Mouse (Mus musculus) midbrain, embryonic 15.5 days (tissue): ENCODE data around the gene Slc22a3. TPM values are rescaled to one million over a fixed set of nuclear protein-coding genes. Genes with fewer than 3 reads are reported as not detected.

ENCODE experiments used
- ATAC-seq: fragments of 200-750 bp; cut with Nextera tagmentation; replicated peaks from 2 replicates; pipeline ENCODE4 v1.8.0; 2017; ENCODE audit warnings: moderate TSS enrichment
- H3K27ac ChIP-seq: fragments of 300-500 bp; sonication (generic); 2 replicates; pipeline ENCODE4 v1.5.1; 2015; ENCODE audit warnings: mild to moderate bottlenecking, inconsistent platforms
- H3K27me3 ChIP-seq: fragments of 300-500 bp; sonication (generic); replicated peaks from 2 replicates; pipeline ENCODE4 v1.6.1; 2015; ENCODE audit warnings: inconsistent platforms
- H3K36me3 ChIP-seq: fragments of 300-500 bp; sonication (generic); replicated peaks from 2 replicates; pipeline ENCODE4 v1.6.1; 2015; ENCODE audit warnings: inconsistent platforms
- H3K4me1 ChIP-seq: fragments of 300-500 bp; sonication (generic); 2 replicates; pipeline ENCODE4 v1.6.1; 2015; ENCODE audit warnings: inconsistent platforms
- H3K4me2 ChIP-seq: fragments of 300-500 bp; sonication (generic); 2 replicates; pipeline ENCODE4 v1.6.1; 2015; ENCODE audit warnings: inconsistent platforms, mild to moderate bottlenecking, moderate library complexity
- H3K4me3 ChIP-seq: fragments of 300-500 bp; sonication (generic); 2 replicates; pipeline ENCODE4 v1.5.1; 2015; ENCODE audit warnings: mild to moderate bottlenecking, inconsistent platforms
- H3K9ac ChIP-seq: fragments of 300-500 bp; sonication (generic); 2 replicates; pipeline ENCODE4 v1.6.1; 2015; ENCODE audit warnings: mild to moderate bottlenecking, inconsistent platforms
- H3K9me3 ChIP-seq: fragments of 300-500 bp; sonication (generic); 2 replicates; pipeline ENCODE4 v1.6.1; 2016; ENCODE audit warnings: inconsistent platforms
- WGBS: fragments of 180-500 bp; shearing (Covaris S2); methylation state at CpG from one replicate; pipeline ENCODE4 v1.1.7; 2015; ENCODE audit warnings: mixed read lengths; 5-methylcytosine and 5-hydroxymethylcytosine counted together
- polyA plus RNA-seq: library from polyadenylated mRNA; unstranded; fragments of >200 nt; fragmentation: Nextera tagmentation; extraction: Ambion mirVana; gene quantifications from 2 replicates; pipeline ENCODE4 v1.2.1, GENCODE M21; 2015

Slc22a3 gene
- 1.0 and 1.2 TPM in 2 replicates for polyA plus RNA-seq

GRCm38 (mm10) chr17:12507654-12508204, at the start of gene Slc22a3:
Gene Slc22a3 (minus strand): TSS chr17:12507704.
- Histone ChIP-seq H3K27me3 (peaks cover 41% of the 10 kb centered on the region), H3K9ac (peak within 1 kb of the TSS; percentile 4; the same call in 1 of the 2 replicates), H3K4me2 (peak within 1 kb of the TSS; percentile 69), H3K36me3 (no peaks in the 10 kb centered on the region), H3K27ac (no peak within 1 kb of the TSS), H3K4me3 (peak within 1 kb of the TSS; percentile 39), H3K9me3 (no peaks in the 10 kb centered on the region), H3K4me1 (peaks cover 13% of the 10 kb centered on the region; the same call in 1 of the 2 replicates)
- ATAC-seq = no peak
- WGBS = 13% methylated on average over 14 of the region's 14 CpGs

GRCm38 (mm10) chr17:12534353-12535145, 27.0 kb upstream of the Slc22a3 start:
- 64% methylated on average over 13 of the region's 13 CpGs for WGBS
- Histone ChIP-seq H3K4me2 (no peak overlapping the region), H3K27me3 (no peaks in the 10 kb centered on the region), H3K9me3 (no peaks in the 10 kb centered on the region), H3K9ac (no peak overlapping the region), H3K27ac (no peak overlapping the region), H3K4me3 (no peak overlapping the region), H3K36me3 (no peaks in the 10 kb centered on the region), H3K4me1 (no peaks in the 10 kb centered on the region)
- no peak for ATAC-seq

GRCm38 (mm10) chr17:12532115-12532514, 24.6 kb upstream of the Slc22a3 start:
- no peak for ATAC-seq
- H3K36me3 ChIP-seq = no peaks in the 10 kb centered on the region
- 25% methylated on average over 5 of the region's 5 CpGs for WGBS
- H3K27me3 ChIP-seq = no peaks in the 10 kb centered on the region
- no peak overlapping the region for H3K4me3 ChIP-seq
- H3K9me3 ChIP-seq = no peaks in the 10 kb centered on the region
- no peak overlapping the region for H3K27ac ChIP-seq
- H3K4me2 ChIP-seq = no peak overlapping the region
- no peaks in the 10 kb centered on the region for H3K4me1 ChIP-seq
- no peak overlapping the region for H3K9ac ChIP-seq

DNA sequence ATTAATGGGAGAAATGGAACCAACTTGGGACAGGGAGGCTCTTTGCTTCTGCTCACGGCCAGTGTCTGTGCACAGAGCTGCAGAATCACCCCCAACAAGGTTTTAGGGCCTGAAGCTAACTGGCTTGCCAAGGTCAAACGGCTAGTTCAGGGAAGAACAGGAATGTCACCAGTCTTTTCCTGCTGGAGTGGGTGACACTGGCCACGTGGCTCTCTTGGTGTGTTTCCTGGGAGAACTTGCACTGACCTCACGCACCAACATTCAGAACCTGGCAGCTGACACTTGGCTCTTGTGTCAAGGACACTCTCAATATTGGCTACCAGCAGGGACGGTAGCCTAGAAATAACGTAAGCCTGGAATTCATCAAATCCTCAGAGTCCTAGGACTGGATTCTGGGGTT, 22.6 kb upstream of the Slc22a3 start:
- 79% methylated on average over 6 of the region's 6 CpGs for WGBS
- Histone ChIP-seq H3K9ac (no peak overlapping the region), H3K4me1 (no peaks in the 10 kb centered on the region), H3K4me2 (no peak overlapping the region), H3K36me3 (no peaks in the 10 kb centered on the region), H3K27ac (no peak overlapping the region), H3K27me3 (no peaks in the 10 kb centered on the region), H3K4me3 (no peak overlapping the region), H3K9me3 (no peaks in the 10 kb centered on the region)
- no peak for ATAC-seq

DNA sequence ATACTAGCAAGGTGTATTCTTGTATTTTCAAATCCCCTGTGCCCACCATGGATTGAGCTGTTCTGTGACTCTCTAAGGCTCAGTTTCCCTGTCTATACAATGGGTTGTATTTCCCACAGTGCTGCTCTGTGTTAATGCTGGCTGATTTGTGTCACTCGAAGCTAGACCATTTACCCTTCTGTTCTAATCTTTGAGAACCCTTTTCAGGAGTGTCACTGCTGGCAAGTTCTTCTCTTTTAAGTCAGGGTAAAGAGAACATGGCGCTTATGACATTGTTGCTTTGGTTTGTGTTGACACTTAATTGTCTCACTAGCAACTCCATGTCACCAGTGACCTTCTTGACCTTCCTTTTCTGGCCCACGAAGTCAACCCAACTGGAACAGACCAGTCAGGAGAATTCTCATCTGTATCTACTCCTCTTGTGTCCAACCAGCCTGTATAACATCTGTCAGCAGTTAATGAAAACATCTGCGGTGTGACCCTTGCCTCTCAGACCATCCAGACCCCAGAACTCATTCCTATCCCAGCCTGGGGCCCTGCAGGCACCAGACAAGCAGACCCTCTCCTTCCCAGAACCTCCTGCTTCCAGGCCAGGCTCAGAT, 22.0 kb upstream of the Slc22a3 start:
- Histone ChIP-seq H3K9ac (no peak overlapping the region), H3K9me3 (no peaks in the 10 kb centered on the region), H3K4me2 (no peak overlapping the region), H3K27me3 (no peaks in the 10 kb centered on the region), H3K4me3 (no peak overlapping the region), H3K4me1 (no peaks in the 10 kb centered on the region), H3K27ac (no peak overlapping the region), H3K36me3 (no peaks in the 10 kb centered on the region)
- ATAC-seq = no peak
- WGBS = 70% methylated on average over 4 of the region's 4 CpGs

- H3K9ac ChIP-seq = no peak overlapping the region
- no peak for ATAC-seq
- no peak overlapping the region for H3K4me2 ChIP-seq
- WGBS = 59% methylated on average over 2 of the region's 2 CpGs
- no peak overlapping the region for H3K27ac ChIP-seq
- H3K36me3 ChIP-seq = no peaks in the 10 kb centered on the region
- no peaks in the 10 kb centered on the region for H3K4me1 ChIP-seq
- no peaks in the 10 kb centered on the region for H3K9me3 ChIP-seq
- no peaks in the 10 kb centered on the region for H3K27me3 ChIP-seq
- no peak overlapping the region for H3K4me3 ChIP-seq
These were observed 11.6 kb upstream of the Slc22a3 start for GRCm38 (mm10) chr17:12519089-12519488.

GRCm38 (mm10) chr17:12518194-12518593, 10.7 kb upstream of the Slc22a3 start:
- H3K36me3 ChIP-seq = no peaks in the 10 kb centered on the region
- H3K4me1 ChIP-seq = no peaks in the 10 kb centered on the region
- H3K4me2 ChIP-seq = no peak overlapping the region
- no peaks in the 10 kb centered on the region for H3K9me3 ChIP-seq
- 89% methylated on average over 6 of the region's 6 CpGs for WGBS
- ATAC-seq = no peak
- no peak overlapping the region for H3K4me3 ChIP-seq
- H3K9ac ChIP-seq = no peak overlapping the region
- H3K27ac ChIP-seq = no peak overlapping the region
- H3K27me3 ChIP-seq = no peaks in the 10 kb centered on the region

- 87% methylated on average over 5 of the region's 5 CpGs for WGBS
- Histone ChIP-seq H3K27ac (no peak overlapping the region), H3K9me3 (no peaks in the 10 kb centered on the region), H3K36me3 (no peaks in the 10 kb centered on the region), H3K27me3 (peaks cover 2% of the 10 kb centered on the region; the same call in 1 of the 2 replicates), H3K9ac (no peak overlapping the region), H3K4me3 (no peak overlapping the region), H3K4me1 (no peaks in the 10 kb centered on the region), H3K4me2 (no peak overlapping the region)
- ATAC-seq = no peak
These were observed 6.5 kb upstream of the Slc22a3 start for GRCm38 (mm10) chr17:12513997-12514396.

DNA sequence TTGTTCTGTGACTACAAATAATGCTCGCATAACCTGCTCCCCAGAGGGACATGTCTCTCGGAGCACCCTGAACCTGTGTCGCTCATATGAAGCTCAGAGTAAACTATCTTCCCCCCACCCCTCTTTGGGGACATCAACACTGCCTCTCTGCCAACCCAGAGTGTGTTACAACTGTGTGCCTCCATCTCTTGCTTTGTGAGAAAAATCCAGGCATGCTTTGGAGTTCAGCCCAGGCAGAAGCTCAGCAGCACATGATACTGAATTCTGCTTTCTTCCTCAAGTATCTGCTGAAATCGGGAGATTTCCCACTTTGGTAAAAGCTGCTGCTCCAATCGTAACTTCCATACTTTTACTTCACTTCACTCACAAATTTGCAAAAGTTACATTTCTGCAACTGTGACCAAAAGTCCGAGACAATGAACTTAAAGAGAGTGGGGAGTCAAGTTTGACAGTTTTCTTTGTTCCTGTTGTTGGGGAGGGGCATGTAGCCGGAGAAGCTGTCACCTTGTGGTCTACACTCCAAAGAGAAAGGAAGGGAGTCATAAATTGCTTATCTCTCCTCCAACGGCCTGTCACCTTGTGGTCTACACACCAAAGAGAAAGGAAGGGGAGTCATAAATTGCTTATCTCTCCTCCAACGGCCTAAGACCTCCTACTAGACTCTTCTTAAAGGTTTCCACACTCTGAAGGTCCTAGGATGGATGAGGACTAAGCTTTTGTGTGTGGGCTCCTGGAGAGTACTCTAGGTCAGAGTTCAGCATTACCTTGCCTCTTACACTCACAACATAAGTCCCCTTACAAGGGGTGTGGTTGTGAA, 5.8 kb upstream of the Slc22a3 start:
- WGBS = 82% methylated on average over 9 of the region's 9 CpGs
- no peaks in the 10 kb centered on the region for H3K9me3 ChIP-seq
- no peak overlapping the region for H3K9ac ChIP-seq
- no peak overlapping the region for H3K27ac ChIP-seq
- no peak overlapping the region for H3K4me3 ChIP-seq
- H3K4me2 ChIP-seq = no peak overlapping the region
- ATAC-seq = no peak
- H3K36me3 ChIP-seq = no peaks in the 10 kb centered on the region
- no peaks in the 10 kb centered on the region for H3K4me1 ChIP-seq
- peaks cover 9% of the 10 kb centered on the region for H3K27me3 ChIP-seq

GRCm38 (mm10) chr17:12511193-12511592, 3.7 kb upstream of the Slc22a3 start:
- Histone ChIP-seq H3K27ac (no peak overlapping the region), H3K4me2 (no peak overlapping the region), H3K27me3 (peaks cover 30% of the 10 kb centered on the region), H3K4me1 (peaks cover 13% of the 10 kb centered on the region; the same call in 1 of the 2 replicates), H3K9ac (no peak overlapping the region), H3K36me3 (no peaks in the 10 kb centered on the region), H3K4me3 (no peak overlapping the region), H3K9me3 (no peaks in the 10 kb centered on the region)
- WGBS = 93% methylated on average over 3 of the region's 3 CpGs
- ATAC-seq = no peak

- 24% methylated on average over 7 of the region's 7 CpGs for WGBS
These were observed 872 bp upstream of the Slc22a3 start for GRCm38 (mm10) chr17:12508376-12508775.

More at GRCm38 (mm10) chr17:12508376-12508775, 872 bp upstream of the Slc22a3 start:
- Histone ChIP-seq H3K36me3 (no peaks in the 10 kb centered on the region), H3K27me3 (peaks cover 41% of the 10 kb centered on the region), H3K9me3 (no peaks in the 10 kb centered on the region), H3K9ac (no peak overlapping the region), H3K4me1 (peaks cover 13% of the 10 kb centered on the region; the same call in 1 of the 2 replicates), H3K27ac (no peak overlapping the region), H3K4me2 (no peak overlapping the region), H3K4me3 (no peak overlapping the region)
- ATAC-seq = no peak
